Mouse (Mus musculus): ENCODE results near the gene Mrpl12.

GRCm38 (mm10) chr11:120483448-120483934, 922 bp upstream of the Mrpl12 start:
- no peak for TF ChIP-seq USF1 (IDR thresholded peaks at IDR 0.05; ENCODE audit: low read depth, low read length)
- no peak for TF ChIP-seq POLR2A (IDR thresholded peaks at IDR 0.05; ENCODE audit: low read depth, low read length)
- no peak for TF ChIP-seq CHD1 (IDR thresholded peaks at IDR 0.05; ENCODE audit: low read depth, low read length)
- no peak for TF ChIP-seq CTCF (conservative IDR thresholded peaks at IDR 0.05 in 1 of 2, IDR thresholded peaks at IDR 0.05 in 1 of 2; ENCODE audit: low read depth in 2 of 2, low read length in 2 of 2)
- TF ChIP-seq USF2 (conservative IDR thresholded peaks at IDR 0.05; ENCODE audit: low read depth, low read length), result no peak
- no peak for TF ChIP-seq NRF1 (IDR thresholded peaks at IDR 0.05; ENCODE audit: low read depth, low read length)
- no peak for TF ChIP-seq ETS1 (conservative IDR thresholded peaks at IDR 0.05; ENCODE audit: low read depth, low read length)
- no peak for TF ChIP-seq ZC3H11A (IDR thresholded peaks at IDR 0.05; ENCODE audit: low read depth, low read length)
